Mouse (Mus musculus): ENCODE data around the gene Fzd2.
A peak's percentile ranks its signal among the peaks of the same experiment; 100 is the strongest.

Fzd2 gene

GRCm38 (mm10) chr11:102619449-102619848 is 15.3 kb downstream of the Fzd2 start:
- peak; percentile 54 for DNase-seq (ENCODE audit: low read depth, low spot score)

GRCm38 (mm10) chr11:102623876-102624789 is 19.9 kb downstream of the Fzd2 start:
- DNase-seq (ENCODE audit: low read depth, low spot score), result peak; percentile 79

GRCm38 (mm10) chr11:102624888-102625407 is 20.8 kb downstream of the Fzd2 start:
- DNase-seq (ENCODE audit: low read depth, low spot score), result no peak

- DNase-seq (ENCODE audit: low read depth, low spot score), result no peak
Measured at GRCm38 (mm10) chr11:102627171-102627931, 23.2 kb downstream of the Fzd2 start.

GRCm38 (mm10) chr11:102628529-102628928 is 24.3 kb downstream of the Fzd2 start:
- no peak for DNase-seq (ENCODE audit: low read depth, low spot score)

GRCm38 (mm10) chr11:102629375-102629774 is 25.2 kb downstream of the Fzd2 start:
- DNase-seq (ENCODE audit: low read depth, low spot score), result no peak

GRCm38 (mm10) chr11:102630731-102631130 is 26.5 kb downstream of the Fzd2 start:
- peak; percentile 55 for DNase-seq (ENCODE audit: low read depth, low spot score)

GRCm38 (mm10) chr11:102631203-102631602 is 27.0 kb downstream of the Fzd2 start:
- no peak for DNase-seq (ENCODE audit: low read depth, low spot score)

- peak; percentile 36 for DNase-seq (ENCODE audit: low read depth, low spot score)
Measured at GRCm38 (mm10) chr11:102632725-102633124, 28.5 kb downstream of the Fzd2 start.

GRCm38 (mm10) chr11:102633379-102633778 is 29.2 kb downstream of the Fzd2 start:
- DNase-seq (ENCODE audit: low read depth, low spot score), result peak; percentile 92

- DNase-seq (ENCODE audit: low read depth, low spot score), result no peak
Measured at GRCm38 (mm10) chr11:102636887-102637286, 32.7 kb downstream of the Fzd2 start.

- DNase-seq (ENCODE audit: low read depth, low spot score), result no peak
Measured at GRCm38 (mm10) chr11:102643891-102644382, 39.7 kb downstream of the Fzd2 start.

- DNase-seq (ENCODE audit: low read depth, low spot score), result no peak
Measured at GRCm38 (mm10) chr11:102646226-102646625, 42.0 kb downstream of the Fzd2 start.

GRCm38 (mm10) chr11:102647885-102648284 is 43.7 kb downstream of the Fzd2 start:
- DNase-seq (ENCODE audit: low read depth, low spot score), result no peak

GRCm38 (mm10) chr11:102651381-102651780 is 47.2 kb downstream of the Fzd2 start:
- peak; percentile 70 for DNase-seq (ENCODE audit: low read depth, low spot score)

- peak; percentile 66 for DNase-seq (ENCODE audit: low read depth, low spot score)
Measured at GRCm38 (mm10) chr11:102652844-102653243, 48.6 kb downstream of the Fzd2 start.

GRCm38 (mm10) chr11:102655888-102656287 is 51.7 kb downstream of the Fzd2 start:
- no peak for DNase-seq (ENCODE audit: low read depth, low spot score)

- DNase-seq (ENCODE audit: low read depth, low spot score), result no peak
Measured at GRCm38 (mm10) chr11:102656326-102656926, 52.2 kb downstream of the Fzd2 start.

- DNase-seq (ENCODE audit: low read depth, low spot score), result no peak
Measured at GRCm38 (mm10) chr11:102656931-102657330, 52.7 kb downstream of the Fzd2 start.

Measured in R1 (cell line).